Mouse (Mus musculus): ENCODE results near the gene Calm3. TPM values are rescaled to one million over a fixed set of nuclear protein-coding genes. Genes with fewer than 3 reads are reported as not detected.

The Calm3 gene
- total and polyA plus RNA-seq, 3 experiments: 294 to 623 (median 326) TPM

GRCm38 (mm10) chr7:16932704-16933577, 9.0 kb upstream of the Calm3 start:
- Histone ChIP-seq H3K27ac (ENCODE audit: insufficient read depth, low read depth) (no peak overlapping the region), H3K36me3 (replicated peaks in 1 of 2; ENCODE audit: control insufficient read depth in 1 of 2, insufficient read depth in 1 of 2, low read length in 1 of 2) (no peaks in the 10 kb centered on the region), H3K9ac (ENCODE audit: insufficient read depth, low read depth) (no peak overlapping the region), H3K4me2 (ENCODE audit: insufficient read depth, low read depth, poor library complexity, severe bottlenecking) (no peak overlapping the region), H3K9me3 (replicated peaks; ENCODE audit: low read length) (no peaks in the 10 kb centered on the region), H3K27me3 (replicated peaks) (no peaks in the 10 kb centered on the region), H3K4me3 (replicated peaks in 1 of 3; ENCODE audit: low read depth in 2 of 3, low read length in 2 of 3, poor library complexity in 1 of 3) (no peak overlapping the region), H3K79me2 (replicated peaks; ENCODE audit: control insufficient read depth, extremely low read depth, insufficient read depth, poor library complexity, severe bottlenecking) (no peaks in the 10 kb centered on the region), H3K4me1 (ENCODE audit: control insufficient read depth in 1 of 2, insufficient read depth in 2 of 2) (peaks cover 2 to 15% of the 10 kb centered on the region in 2 experiments; a peak in 3 of 4 replicates)
- dilution Hi-C loops (cut with MboI; ENCODE audit: extremely low pct_ligation_motif_present, extremely low pct_unique_long_range_greater_than_20kb, low sequenced_read_pairs): no loop called here
- DNase-seq (ENCODE audit: extremely low read depth): peak; percentile 59
- TF ChIP-seq JUND (conservative IDR thresholded peaks at IDR 0.05; ENCODE audit: low read depth, low read length) (no peak), CHD2 (IDR thresholded peaks at IDR 0.05; ENCODE audit: low read length) (no peak), MAZ (IDR thresholded peaks at IDR 0.05; ENCODE audit: low read depth, low read length) (0 out of 2 replicates have a peak, but pooled peaks have one; percentile 37), RAD21 (IDR thresholded peaks at IDR 0.05; ENCODE audit: low read depth, low read length) (peak; percentile 14), MXI1 (IDR thresholded peaks at IDR 0.05; ENCODE audit: low read depth, low read length) (no peak), MAFK (IDR thresholded peaks at IDR 0.05; ENCODE audit: insufficient replicate concordance, low read length) (no peak), MYC (IDR thresholded peaks at IDR 0.05; ENCODE audit: low read depth, low read length) (0 out of 2 replicates have a peak, but pooled peaks have one; percentile 49), CTCF (conservative IDR thresholded peaks at IDR 0.05 in 1 of 2, IDR thresholded peaks at IDR 0.05 in 1 of 2; ENCODE audit: low read depth in 2 of 2, low read length in 2 of 2) (peak; percentile 60 to 82; a peak in 3 of 4 replicates), HCFC1 (IDR thresholded peaks at IDR 0.05; ENCODE audit: low read depth, low read length) (no peak), SMC3 (IDR thresholded peaks at IDR 0.05; ENCODE audit: low read depth, low read length) (peak; percentile 78), ELF1 (IDR thresholded peaks at IDR 0.05; ENCODE audit: low read depth, low read length) (0 out of 2 replicates have a peak, but pooled peaks have one; percentile 11), ETS1 (conservative IDR thresholded peaks at IDR 0.05; ENCODE audit: low read depth, low read length) (no peak), KAT2A (IDR thresholded peaks at IDR 0.05; ENCODE audit: insufficient replicate concordance, low read length) (no peak), NRF1 (IDR thresholded peaks at IDR 0.05; ENCODE audit: low read depth, low read length) (no peak), GABPA (IDR thresholded peaks at IDR 0.05; ENCODE audit: insufficient replicate concordance, low read depth, low read length) (no peak), BHLHE40 (IDR thresholded peaks at IDR 0.05; ENCODE audit: low read depth, low read length) (peak; percentile 40), ZC3H11A (IDR thresholded peaks at IDR 0.05; ENCODE audit: low read depth, low read length) (no peak)
- in situ Hi-C loops (cut with MboI; ENCODE audit: low pct_ligation_motif_present, low pct_unique_long_range_greater_than_20kb, low sequenced_read_pairs): no loop called here

DNA sequence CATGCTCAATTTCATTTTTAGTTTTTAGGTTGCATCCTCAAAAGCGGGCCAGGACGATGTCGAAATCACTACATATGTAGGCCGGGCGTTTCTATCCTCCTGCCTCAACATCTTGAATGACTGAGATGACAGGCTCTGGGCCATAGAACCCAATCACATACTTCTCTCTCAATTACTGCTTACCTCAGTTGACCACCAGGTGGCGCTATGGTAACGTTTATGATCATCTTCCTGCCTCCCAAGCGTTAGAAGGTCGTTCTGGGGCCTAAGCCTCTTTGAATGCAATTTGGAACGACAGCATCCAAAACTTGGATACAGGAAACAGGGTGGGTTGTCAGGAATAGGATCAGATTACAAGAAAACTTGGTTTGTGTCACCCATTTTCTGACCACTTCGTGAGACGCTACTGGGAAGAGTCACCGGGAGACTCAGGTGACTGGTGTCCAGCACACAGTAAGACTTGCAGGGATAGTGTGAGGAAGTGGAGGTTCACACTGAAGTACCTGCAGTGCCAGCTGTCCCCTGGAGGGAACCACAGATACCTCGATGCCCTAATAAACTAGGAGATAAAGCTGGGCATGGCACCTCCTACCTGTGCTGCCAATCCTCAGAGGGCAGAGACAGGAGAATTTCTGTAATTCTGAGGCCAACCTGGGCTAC, 8.2 kb upstream of the Calm3 start:
- dilution Hi-C loops (cut with MboI; ENCODE audit: extremely low pct_ligation_motif_present, extremely low pct_unique_long_range_greater_than_20kb, low sequenced_read_pairs) (no loop called here), in situ Hi-C loops (cut with MboI; ENCODE audit: low pct_ligation_motif_present, low pct_unique_long_range_greater_than_20kb, low sequenced_read_pairs) (no loop called here)
- Histone ChIP-seq H3K4me1 (ENCODE audit: control insufficient read depth in 1 of 2, insufficient read depth in 2 of 2) (peaks cover 5 to 17% of the 10 kb centered on the region in 2 experiments; a peak in 3 of 4 replicates), H3K27me3 (replicated peaks) (no peaks in the 10 kb centered on the region), H3K9me3 (replicated peaks; ENCODE audit: low read length) (no peaks in the 10 kb centered on the region), H3K27ac (ENCODE audit: insufficient read depth, low read depth) (no peak overlapping the region), H3K36me3 (replicated peaks in 1 of 2; ENCODE audit: control insufficient read depth in 1 of 2, insufficient read depth in 1 of 2, low read length in 1 of 2) (no peaks in the 10 kb centered on the region), H3K4me3 (replicated peaks in 1 of 3; ENCODE audit: low read depth in 2 of 3, low read length in 2 of 3, poor library complexity in 1 of 3) (no peak overlapping the region), H3K79me2 (replicated peaks; ENCODE audit: control insufficient read depth, extremely low read depth, insufficient read depth, poor library complexity, severe bottlenecking) (no peaks in the 10 kb centered on the region), H3K4me2 (ENCODE audit: insufficient read depth, low read depth, poor library complexity, severe bottlenecking) (no peak overlapping the region), H3K9ac (ENCODE audit: insufficient read depth, low read depth) (no peak overlapping the region)
- peak; percentile 93 for DNase-seq (ENCODE audit: extremely low read depth)
- TF ChIP-seq ZMIZ1 (IDR thresholded peaks at IDR 0.05; ENCODE audit: low read depth, low read length) (no peak), ZC3H11A (IDR thresholded peaks at IDR 0.05; ENCODE audit: low read depth, low read length) (peak; percentile 36; the same call in 1 of the 2 replicates), SMC3 (IDR thresholded peaks at IDR 0.05; ENCODE audit: low read depth, low read length) (peak; percentile 90), MAFK (IDR thresholded peaks at IDR 0.05; ENCODE audit: insufficient replicate concordance, low read length) (no peak), ZNF384 (IDR thresholded peaks at IDR 0.05; ENCODE audit: low read depth, low read length) (no peak), ELF1 (IDR thresholded peaks at IDR 0.05; ENCODE audit: low read depth, low read length) (peak; percentile 8; the same call in 1 of the 2 replicates), RAD21 (IDR thresholded peaks at IDR 0.05; ENCODE audit: low read depth, low read length) (peak; percentile 85), CTCF (conservative IDR thresholded peaks at IDR 0.05 in 1 of 2, IDR thresholded peaks at IDR 0.05 in 1 of 2; ENCODE audit: low read depth in 2 of 2, low read length in 2 of 2) (peak; percentile 83 to 96), USF2 (conservative IDR thresholded peaks at IDR 0.05; ENCODE audit: low read depth, low read length) (no peak)

Measured in CH12.LX (cell line).